Mouse (Mus musculus): ENCODE data around the gene Vmn1r203. TPM values are rescaled to one million over a fixed set of nuclear protein-coding genes. Genes with fewer than 3 reads are reported as not detected.
"Not testable (repeated sequence)": the region's sequence is repeated elsewhere in the genome, so short reads cannot be mapped to it uniquely, and the experiment has no call there.

The Vmn1r203 gene
- total RNA-seq (2014; fragmentation: Nextera tagmentation) = not detected in 2 replicates
- not detected in 2 replicates for total RNA-seq (2017)

DNA sequence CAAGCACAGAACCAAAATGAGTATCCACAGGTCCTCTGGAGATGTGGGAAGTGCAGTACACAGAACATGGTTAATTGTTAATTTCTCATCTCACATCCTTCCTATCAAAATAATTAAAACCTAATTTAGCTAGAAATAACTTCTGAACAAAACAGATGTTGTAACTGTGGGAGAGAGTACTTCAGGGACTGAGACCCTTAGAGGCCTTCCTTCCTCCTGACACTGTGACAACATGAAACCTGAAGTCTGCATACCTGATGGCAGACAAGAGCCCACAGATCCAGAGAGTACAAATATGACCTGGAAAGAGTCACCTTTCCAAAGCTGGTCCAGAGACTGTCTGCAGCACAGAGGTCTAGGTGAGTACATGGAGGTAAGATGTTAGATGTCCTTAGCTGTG, at the start of gene Vmn1r203:
Gene Vmn1r203, plus strand, starts transcription at position 301 of the 400 bp plus-strand sequence.
- no peak for ATAC-seq (replicated peaks; ENCODE audit: poor library complexity, severe bottlenecking)

GRCm38 (mm10) chr13:22471623-22472022, 46.3 kb upstream of the Vmn1r203 start, which contains the start of gene Vmn1r201:
TSS of gene Vmn1r201 (plus strand) at chr13:22471923.
- no peak for ATAC-seq (replicated peaks; ENCODE audit: poor library complexity, severe bottlenecking)

- ATAC-seq (replicated peaks; ENCODE audit: poor library complexity, severe bottlenecking) = no peak
These were observed 15.5 kb upstream of the Vmn1r203 start for GRCm38 (mm10) chr13:22502431-22502830.

- ATAC-seq (replicated peaks; ENCODE audit: poor library complexity, severe bottlenecking) = no peak
These were observed 12.6 kb upstream of the Vmn1r203 start, which contains the start of gene Vmn1r202 for GRCm38 (mm10) chr13:22505281-22505680. TSS of gene Vmn1r202 (minus strand) at chr13:22505381.

GRCm38 (mm10) chr13:22552898-22553297, 35.0 kb downstream of the Vmn1r203 start, which contains the start of gene Vmn1r204:
TSS of gene Vmn1r204 (plus strand) at chr13:22553198.
- not testable (repeated sequence) for ATAC-seq (replicated peaks; ENCODE audit: poor library complexity, severe bottlenecking)

GRCm38 (mm10) chr13:22574911-22575310, 57.0 kb downstream of the Vmn1r203 start:
- not testable (repeated sequence) for ATAC-seq (replicated peaks; ENCODE audit: poor library complexity, severe bottlenecking)

Other genes with a start within 250 kb of the Vmn1r203 start
- gene Vmn1r195, start 247.6 kb upstream of the Vmn1r203 start, total RNA-seq (2014; fragmentation: Nextera tagmentation) = not detected in 2 replicates
- not detected in 2 replicates for gene Vmn1r195, start 247.6 kb upstream of the Vmn1r203 start, total RNA-seq (2017)
- gene Vmn1r196, start 228.2 kb upstream of the Vmn1r203 start, total RNA-seq (2014; fragmentation: Nextera tagmentation) = not detected in 2 replicates
- not detected in 2 replicates for gene Vmn1r196, start 228.2 kb upstream of the Vmn1r203 start, total RNA-seq (2017)
- gene Vmn1r197, start 193.5 kb upstream of the Vmn1r203 start, total RNA-seq (2014; fragmentation: Nextera tagmentation) = not detected in 2 replicates
- not detected in 2 replicates for gene Vmn1r197, start 193.5 kb upstream of the Vmn1r203 start, total RNA-seq (2017)
- not detected in 2 replicates for gene Vmn1r198, start 167.8 kb upstream of the Vmn1r203 start, total RNA-seq (2014; fragmentation: Nextera tagmentation)
- not detected in 2 replicates for gene Vmn1r198, start 167.8 kb upstream of the Vmn1r203 start, total RNA-seq (2017)
- gene Vmn1r199, start 138.3 kb upstream of the Vmn1r203 start, total RNA-seq (2014; fragmentation: Nextera tagmentation) = not detected in 2 replicates
- gene Vmn1r199, start 138.3 kb upstream of the Vmn1r203 start, total RNA-seq (2017) = 0.17 TPM in 1 of 2 replicates, not detected in the other
- not detected in 2 replicates for gene Vmn1r200, start 127.7 kb upstream of the Vmn1r203 start, total RNA-seq (2014; fragmentation: Nextera tagmentation)
- gene Vmn1r200, start 127.7 kb upstream of the Vmn1r203 start, total RNA-seq (2017) = not detected in 2 replicates
- gene Vmn1r201, start 46.2 kb upstream of the Vmn1r203 start, total RNA-seq (2014; fragmentation: Nextera tagmentation) = not detected in 2 replicates
- not detected in 2 replicates for gene Vmn1r201, start 46.2 kb upstream of the Vmn1r203 start, total RNA-seq (2017)
- not detected in 2 replicates for gene Vmn1r202, start 12.7 kb upstream of the Vmn1r203 start, total RNA-seq (2014; fragmentation: Nextera tagmentation)
- not detected in 2 replicates for gene Vmn1r202, start 12.7 kb upstream of the Vmn1r203 start, total RNA-seq (2017)
- not detected in 2 replicates for gene Vmn1r204, start 35.1 kb downstream of the Vmn1r203 start, total RNA-seq (2014; fragmentation: Nextera tagmentation)
- gene Vmn1r204, start 35.1 kb downstream of the Vmn1r203 start, total RNA-seq (2017) = not detected in 2 replicates
- gene Vmn1r205, start 74.9 kb downstream of the Vmn1r203 start, total RNA-seq (2014; fragmentation: Nextera tagmentation) = not detected in 2 replicates
- gene Vmn1r205, start 74.9 kb downstream of the Vmn1r203 start, total RNA-seq (2017) = not detected in 2 replicates
- not detected in 2 replicates for gene Vmn1r206, start 106.1 kb downstream of the Vmn1r203 start, total RNA-seq (2014; fragmentation: Nextera tagmentation)
- gene Vmn1r206, start 106.1 kb downstream of the Vmn1r203 start, total RNA-seq (2017) = not detected in 2 replicates
- gene Vmn1r207-ps, start 211.5 kb downstream of the Vmn1r203 start, total RNA-seq (2014; fragmentation: Nextera tagmentation) = not detected in 2 replicates
- gene Vmn1r207-ps, start 211.5 kb downstream of the Vmn1r203 start, total RNA-seq (2017) = not detected in 2 replicates

All from granulocyte monocyte progenitor cell, adult 5-6 weeks (primary cell).